Mouse (Mus musculus): ENCODE results near the gene Rd3l.

Rd3l gene

GRCm38 (mm10) chr12:111980887-111981367 is at the start of gene Rd3l:
Rd3l (minus strand) TSS chr12:111981317.
- DNase-seq = no peak

- no peak for DNase-seq
Measured at GRCm38 (mm10) chr12:112027408-112027807, 46.3 kb upstream of the Rd3l start.

- no peak for DNase-seq
Measured at GRCm38 (mm10) chr12:112025907-112026645, 45.0 kb upstream of the Rd3l start.

GRCm38 (mm10) chr12:112025457-112025856 is 44.3 kb upstream of the Rd3l start:
- no peak for DNase-seq

- no peak for DNase-seq
Measured at GRCm38 (mm10) chr12:112024581-112025310, 43.6 kb upstream of the Rd3l start.

- no peak for DNase-seq
Measured at GRCm38 (mm10) chr12:112023306-112023705, 42.2 kb upstream of the Rd3l start.

- DNase-seq = no peak
Measured at GRCm38 (mm10) chr12:112016346-112016745, 35.2 kb upstream of the Rd3l start.

- DNase-seq = no peak
Measured at GRCm38 (mm10) chr12:112013271-112013801, 32.2 kb upstream of the Rd3l start.

GRCm38 (mm10) chr12:112012511-112013270 is 31.6 kb upstream of the Rd3l start:
- no peak for DNase-seq

GRCm38 (mm10) chr12:112001223-112001622 is 20.1 kb upstream of the Rd3l start:
- peak; percentile 75 to 85 for DNase-seq

GRCm38 (mm10) chr12:111999735-112000134 is 18.6 kb upstream of the Rd3l start:
- DNase-seq = no peak

GRCm38 (mm10) chr12:111995161-111995560 is 14.0 kb upstream of the Rd3l start:
- DNase-seq = no peak

GRCm38 (mm10) chr12:111992626-111993025 is 11.5 kb upstream of the Rd3l start:
- DNase-seq = no peak

GRCm38 (mm10) chr12:111986756-111987155 is 5.6 kb upstream of the Rd3l start:
- no peak for DNase-seq

GRCm38 (mm10) chr12:111983165-111983564 is 2.0 kb upstream of the Rd3l start:
- no peak for DNase-seq

- DNase-seq = no peak
Measured at GRCm38 (mm10) chr12:111981831-111982230, 714 bp upstream of the Rd3l start.

- DNase-seq = no peak
Measured at GRCm38 (mm10) chr12:111978274-111978673, 2.8 kb downstream of the Rd3l start.

GRCm38 (mm10) chr12:111977138-111977537 is 4.0 kb downstream of the Rd3l start:
- no peak for DNase-seq

GRCm38 (mm10) chr12:111974578-111974977 is 6.5 kb downstream of the Rd3l start:
- no peak for DNase-seq

- no peak for DNase-seq
Measured at GRCm38 (mm10) chr12:111972504-111972903, 8.6 kb downstream of the Rd3l start.

- DNase-seq = no peak
Measured at GRCm38 (mm10) chr12:111971231-111971686, 9.9 kb downstream of the Rd3l start, which contains the start of gene Tdrd9. Tdrd9 (plus strand) TSS chr12:111971559.

GRCm38 (mm10) chr12:111970085-111970484 is 11.0 kb downstream of the Rd3l start:
- no peak for DNase-seq

GRCm38 (mm10) chr12:111966683-111967173 is 14.4 kb downstream of the Rd3l start, which contains the start of gene Atp5mpl:
Atp5mpl (minus strand) TSS chr12:111966977.
- peak; percentile 100 for DNase-seq

Measured in cerebellum, postnatal 25 days (tissue).